7 mouse cellular contexts compared by ENCODE assay signal in the genomic region with DNA sequence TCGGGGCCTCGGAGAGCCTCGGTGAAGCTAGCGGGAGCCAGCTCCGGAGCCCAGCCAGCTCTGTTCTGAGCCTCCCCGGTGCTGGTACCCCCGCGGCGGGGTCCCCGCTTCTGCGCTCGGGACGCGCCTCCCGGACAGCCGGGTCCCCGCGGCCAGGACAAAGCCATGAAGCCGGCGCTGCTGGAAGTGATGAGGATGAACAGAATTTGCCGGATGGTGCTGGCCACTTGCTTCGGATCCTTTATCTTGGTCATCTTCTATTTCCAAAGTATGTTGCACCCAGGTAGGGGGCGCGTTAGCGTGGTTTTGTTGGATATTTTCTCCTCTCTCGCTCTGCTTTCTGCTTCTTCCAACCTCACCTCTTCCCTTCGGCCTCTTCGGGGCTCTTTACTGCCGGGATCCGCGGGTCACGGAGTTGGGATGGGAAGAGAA. TPM values are rescaled to one million over a fixed set of nuclear protein-coding genes. Genes with fewer than 3 reads are reported as not detected.
DNase-seq lines count a peak whose midpoint lies in the region; ATAC-seq and TF ChIP-seq lines count a peak whose summit lies in the region.

No protein-coding gene starts in this region.

- TF ChIP-seq CTCF in MEL (IDR thresholded peaks at IDR 0.05 in 2 of 3, conservative IDR thresholded peaks at IDR 0.05 in 1 of 3; ENCODE audit: control insufficient read depth in 1 of 3, insufficient read depth in 1 of 3, low read depth in 2 of 3, low read length in 3 of 3, poor library complexity in 1 of 3, severe bottlenecking in 1 of 3) = peak; percentile 8 to 38 (median 9); a peak in 3 of 6 replicates

- peak overlapping the region; percentile 70 for H3K9ac ChIP-seq in MEL (ENCODE audit: control insufficient read depth, low read depth, low read length, poor library complexity, severe bottlenecking)
- H3K9ac ChIP-seq in hindbrain, embryonic 15.5 days = peak overlapping the region; percentile 71

- peaks cover 0 to 9% of the 10 kb centered on the region in 2 experiments; a peak in 1 of 4 replicates for H3K36me3 ChIP-seq in MEL (ENCODE audit: control insufficient read depth in 1 of 2, insufficient read depth in 2 of 2, low read length in 2 of 2)
- peaks cover 6% of the 10 kb centered on the region; the same call in 1 of the 2 replicates for H3K36me3 ChIP-seq in erythroblast, embryonic 14.5 days (ENCODE audit: control insufficient read depth)
- H3K36me3 ChIP-seq in hindbrain, embryonic 15.5 days = no peaks in the 10 kb centered on the region

- peak; percentile 64 for DNase-seq in MEL (ENCODE audit: low read depth, low spot score)
- peak; percentile 59 to 71 for DNase-seq in adrenal gland, postnatal 36 days
- peak; percentile 52 to 57 for DNase-seq in left cerebral cortex, adult 18-20 months (ENCODE audit: low spot score in 2 of 2)
- peak; percentile 64 for DNase-seq in right cerebral cortex, postnatal 4 days

- ATAC-seq in hindbrain, embryonic 15.5 days (ENCODE audit: low FRiP score, low read depth) = peak; percentile 61
- peak; percentile 11 for ATAC-seq in megakaryocyte, adult 5-6 weeks (ENCODE audit: poor library complexity, severe bottlenecking)

- peaks cover 10% of the 10 kb centered on the region for H3K79me2 ChIP-seq in MEL (ENCODE audit: control insufficient read depth, insufficient read depth, low read length, poor library complexity)

- no peak for TF ChIP-seq RAD21 in MEL (IDR thresholded peaks at IDR 0.05; ENCODE audit: low read depth, low read length)

- peaks cover 2 to 6% of the 10 kb centered on the region in 2 experiments; a peak in 3 of 4 replicates for H3K4me1 ChIP-seq in MEL (ENCODE audit: control insufficient read depth in 1 of 2, insufficient read depth in 2 of 2, low read length in 2 of 2)
- H3K4me1 ChIP-seq in erythroblast, embryonic 14.5 days (ENCODE audit: control insufficient read depth) = peaks cover 65% of the 10 kb centered on the region
- peaks cover 45% of the 10 kb centered on the region for H3K4me1 ChIP-seq in hindbrain, embryonic 15.5 days (replicated peaks)

- H3K9me3 ChIP-seq in MEL (replicated peaks; ENCODE audit: insufficient read depth, low read length) = no peaks in the 10 kb centered on the region
- H3K9me3 ChIP-seq in erythroblast, embryonic 14.5 days (ENCODE audit: control insufficient read depth, low read length) = no peaks in the 10 kb centered on the region
- H3K9me3 ChIP-seq in hindbrain, embryonic 15.5 days = no peaks in the 10 kb centered on the region

- peak overlapping the region; percentile 21; the same call in 1 of the 2 replicates for H3K27ac ChIP-seq in MEL (ENCODE audit: control insufficient read depth, low read depth, low read length)
- H3K27ac ChIP-seq in hindbrain, embryonic 15.5 days (replicated peaks) = peak overlapping the region; percentile 90

- H3K27me3 ChIP-seq in MEL (ENCODE audit: control insufficient read depth in 1 of 2, insufficient read depth in 2 of 2, low read length in 2 of 2) = peaks cover 0 to 2% of the 10 kb centered on the region in 2 experiments; a peak in 1 of 4 replicates
- H3K27me3 ChIP-seq in erythroblast, embryonic 14.5 days (ENCODE audit: control insufficient read depth) = peaks cover 59% of the 10 kb centered on the region
- 0 out of 2 replicates have a peak, but pooled peaks cover 10% of the 10 kb centered on the region for H3K27me3 ChIP-seq in hindbrain, embryonic 15.5 days

- peak in 1 of 2 experiments; percentile 10; a peak in 1 of 4 replicates for TF ChIP-seq POLR2A in MEL (IDR thresholded peaks at IDR 0.05; ENCODE audit: control insufficient read depth in 1 of 2, insufficient read depth in 1 of 2, low read depth in 1 of 2, low read length in 2 of 2, poor library complexity in 1 of 2)

- peak overlapping the region; percentile 51 to 66 for H3K4me3 ChIP-seq in MEL (ENCODE audit: control insufficient read depth in 1 of 2, insufficient read depth in 1 of 2, low read depth in 2 of 2, low read length in 2 of 2)
- H3K4me3 ChIP-seq in erythroblast, embryonic 14.5 days (replicated peaks) = peak overlapping the region; percentile 87
- peak overlapping the region; percentile 82 for H3K4me3 ChIP-seq in hindbrain, embryonic 15.5 days

- TF ChIP-seq EP300 in MEL (IDR thresholded peaks at IDR 0.05; ENCODE audit: low read depth in 1 of 2, low read length in 2 of 2) = no peak

- under 1% methylated on average over 32 of the region's 32 CpGs for WGBS in hindbrain, embryonic 15.5 days

- peak overlapping the region; percentile 72 for H3K4me2 ChIP-seq in hindbrain, embryonic 15.5 days

TF ChIP-seq in MEL, 35 proteins besides CTCF, POLR2A, EP300 and RAD21:
- TF ChIP-seq GATA1 (IDR thresholded peaks at IDR 0.05; ENCODE audit: low read depth, low read length) = peak; percentile 26; the same call in 1 of the 2 replicates
- TF ChIP-seq TBP (IDR thresholded peaks at IDR 0.05; ENCODE audit: low read depth, low read length) = 0 out of 2 replicates have a peak, but pooled peaks have one; percentile 24
- TF ChIP-seq ZC3H11A (IDR thresholded peaks at IDR 0.05; ENCODE audit: low read depth, low read length) = no peak
- 0 out of 2 replicates have a peak, but pooled peaks have one; percentile 14 for TF ChIP-seq CHD1 (IDR thresholded peaks at IDR 0.05; ENCODE audit: low read depth, low read length)

RNA-seq across cellular contexts. Expression of a gene that starts 0.4 kb away (rescaled TPM):
- 3.1 and 4.5 TPM in 2 replicates for total RNA-seq in MEL (2012; rRNA removed)
- 10 to 100 TPM in 1 of 2 experiments, not detected in 1; 10.6 TPM for polyA plus RNA-seq in MEL (2012; ENCODE audit: insufficient read depth in 1 of 2, insufficient read length in 2 of 2, low read depth in 1 of 2, low replicate concordance in 2 of 2, missing spikeins in 1 of 2)
- 10 to 100 TPM; 40.8 to 75.4 TPM for total RNA-seq in adrenal gland, postnatal 36 days (2021)
- 0.61 and 0.73 TPM in 2 replicates for polyA plus RNA-seq in erythroblast, embryonic 14.5 days (2012)
- 3.7 and 3.8 TPM in 2 replicates for polyA plus RNA-seq in hindbrain, embryonic 15.5 days (2015; fragmentation: Nextera tagmentation; extraction: Ambion mirVana)
- total RNA-seq in left cerebral cortex, adult 18-20 months (2021) = 10 to 100 TPM; 30.1 to 33.7 TPM
- 2.6 and 3.2 TPM in 2 replicates for total RNA-seq in megakaryocyte, adult 5-6 weeks (2015)
- total RNA-seq in megakaryocyte, adult 5-6 weeks (2017) = 3.9 and 5.9 TPM in 2 replicates

Comparison
In these comparisons a context has a peak if more than half of its experiments do, and no peak if none do; other contexts are left out.
1. Peak in every context shown above with its lines: DNase-seq, ATAC-seq, H3K4me3 ChIP-seq and H3K27ac ChIP-seq.